Mouse (Mus musculus) brain, embryonic 14.5 days (tissue): ENCODE data around the gene Acly.

Experiments
- CTCF ChIP-seq: fragments of 200-500 bp; IDR thresholded peaks from 2 replicates; pipeline ENCODE4 v1.5.1; 2012; ENCODE audit warnings: inconsistent platforms, mild to moderate bottlenecking, moderate library complexity, borderline replicate concordance; ENCODE audit not compliant: insufficient read depth, insufficient read length; ENCODE audit errors: extremely low read depth
- POLR2A ChIP-seq: fragments of 200-500 bp; IDR thresholded peaks from 2 replicates; pipeline ENCODE4 v1.6.1; 2012; ENCODE audit warnings: mild to moderate bottlenecking, inconsistent platforms, borderline replicate concordance; ENCODE audit not compliant: poor library complexity, insufficient read depth, insufficient read length, severe bottlenecking; ENCODE audit errors: extremely low read depth

DNA sequence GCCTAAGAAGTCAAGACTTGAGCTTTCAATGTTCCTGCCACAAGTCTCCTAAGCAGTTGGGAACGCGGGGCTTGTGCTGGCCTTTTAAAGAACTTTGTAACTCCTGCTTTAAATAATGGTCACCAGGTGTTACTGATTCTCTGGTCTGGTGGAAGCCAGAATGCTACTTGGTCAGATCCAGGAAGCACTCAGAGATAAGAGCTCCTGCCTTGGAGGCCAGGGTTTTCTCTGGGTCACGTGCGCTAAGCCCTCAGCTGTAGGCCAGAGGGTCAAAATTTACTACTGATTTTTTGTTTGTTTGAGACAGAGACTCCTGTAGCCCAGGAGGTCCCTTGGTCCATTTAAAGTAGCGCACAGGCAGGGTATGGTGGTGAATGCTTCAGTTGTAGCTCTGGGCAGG, 95.8 kb downstream of the Acly start:
- TF ChIP-seq POLR2A (no peak), CTCF (no peak)
